In genomic region chr19:55143391-55144300, GRCm38 (mm10) we compare ENCODE assay signal across 11 mouse cellular contexts. TPM values are rescaled to one million over a fixed set of nuclear protein-coding genes. Genes with fewer than 3 reads are reported as not detected.
DNase-seq lines count a peak whose midpoint lies in the region; ATAC-seq and TF ChIP-seq lines count a peak whose summit lies in the region.
"Had no signal": no experiment of that assay in that cellular context is flagged by ENCODE, and none has a peak within 500 bp of the region (broad histone marks: within the 10 kb centered on the region; RNA-seq: fewer than 3 reads in every experiment).

No protein-coding gene starts in this region.

- ATAC-seq in embryonic facial prominence, embryonic 15.5 days (ENCODE audit: insufficient number of reproducible peaks, low FRiP score, low TSS enrichment, low read depth) = peak; percentile 66; the same call in 1 of the 2 replicates
- peak; percentile 88 for ATAC-seq in midbrain, embryonic 11.5 days (ENCODE audit: low FRiP score)

- H3K4me3 ChIP-seq in ES-Bruce4 (ENCODE audit: low read depth, low read length) (no peak overlapping the region), ES-E14 (ENCODE audit: insufficient read depth in 1 of 2, low read depth in 1 of 2, low read length in 2 of 2, poor library complexity in 1 of 2, severe bottlenecking in 1 of 2) (peak overlapping the region in 1 of 2 experiments; percentile 22; a peak in 1 of 4 replicates)
- no peak overlapping the region for H3K4me3 ChIP-seq in embryonic facial prominence, embryonic 15.5 days (replicated peaks)
- H3K4me3 ChIP-seq in midbrain, embryonic 11.5 days (ENCODE audit: low read depth, low read length) = no peak overlapping the region

- no peak for TF ChIP-seq EP300 in ES-Bruce4 (IDR thresholded peaks at IDR 0.05; ENCODE audit: insufficient read depth, low read depth, low read length)

- TF ChIP-seq CTCF in ES-Bruce4 (IDR thresholded peaks at IDR 0.05; ENCODE audit: low read depth, low read length) = no peak

- DNase-seq in ES-E14 (ENCODE audit: low read depth, low spot score) = peak; percentile 50
- peak; percentile 96 for DNase-seq in midbrain, embryonic 11.5 days (ENCODE audit: low spot score, missing footprints)
- DNase-seq in spleen, postnatal 10 days (ENCODE audit: low spot score in 2 of 2) = no peak
- no peak for DNase-seq in layer of hippocampus, adult 9-11 months
- no peak for DNase-seq in gastrocnemius, adult 18-20 months (ENCODE audit: low spot score)
- DNase-seq: kidney, adult 11 months; lung, postnatal 14 days; thymus, postnatal 4 days had no signal

- 17% methylated on average over 11 of the region's 11 CpGs for WGBS in embryonic facial prominence, embryonic 15.5 days
- 5% methylated on average over 11 of the region's 11 CpGs for WGBS in midbrain, embryonic 11.5 days

- no peak overlapping the region for H3K4me2 ChIP-seq in embryonic facial prominence, embryonic 15.5 days (replicated peaks)
- no peak overlapping the region for H3K4me2 ChIP-seq in midbrain, embryonic 11.5 days

- H3K4me1 ChIP-seq in ES-Bruce4 (ENCODE audit: control insufficient read depth, insufficient read depth, low read length) (peaks cover 2% of the 10 kb centered on the region), ES-E14 (ENCODE audit: control insufficient read depth in 2 of 2, insufficient read depth in 2 of 2, low read length in 2 of 2, poor library complexity in 1 of 2) (peaks cover 0 to 5% of the 10 kb centered on the region in 2 experiments; a peak in 1 of 4 replicates)
- H3K4me1 ChIP-seq in embryonic facial prominence, embryonic 15.5 days = peaks cover 14% of the 10 kb centered on the region
- H3K4me1 ChIP-seq in midbrain, embryonic 11.5 days (ENCODE audit: control insufficient read depth, insufficient read depth, low read length) = peaks cover 39% of the 10 kb centered on the region

- H3K9me3 ChIP-seq in ES-Bruce4 (replicated peaks; ENCODE audit: control insufficient read depth, insufficient read depth, low read length, poor library complexity, severe bottlenecking) = no peaks in the 10 kb centered on the region
- H3K9me3 ChIP-seq in ES-E14 (ENCODE audit: control insufficient read depth, insufficient read depth, low read depth, low read length) = no peaks in the 10 kb centered on the region
- H3K9me3 ChIP-seq in embryonic facial prominence, embryonic 15.5 days (replicated peaks) = no peaks in the 10 kb centered on the region
- no peaks in the 10 kb centered on the region for H3K9me3 ChIP-seq in midbrain, embryonic 11.5 days (ENCODE audit: control insufficient read depth, low read length)

- peak overlapping the region; percentile 22; the same call in 1 of the 2 replicates for H3K27ac ChIP-seq in ES-Bruce4 (ENCODE audit: insufficient read depth, low read length)
- H3K27ac ChIP-seq in ES-E14 (ENCODE audit: insufficient read depth, low read depth, low read length, poor library complexity, severe bottlenecking) = peak overlapping the region; percentile 29; the same call in 1 of the 2 replicates
- peak overlapping the region; percentile 58 for H3K27ac ChIP-seq in embryonic facial prominence, embryonic 15.5 days (replicated peaks)
- peak overlapping the region; percentile 97 for H3K27ac ChIP-seq in midbrain, embryonic 11.5 days (ENCODE audit: low read depth, low read length)

- in situ Hi-C loops in ES-E14 (cut with MboI; ENCODE audit: low sequenced_read_pairs in 2 of 2, unreplicated experiment in 2 of 2) = no loop called here

- H3K27me3 ChIP-seq in ES-Bruce4 (ENCODE audit: control insufficient read depth, insufficient read depth, low read length, poor library complexity, severe bottlenecking) = no peaks in the 10 kb centered on the region
- H3K27me3 ChIP-seq in embryonic facial prominence, embryonic 15.5 days = no peaks in the 10 kb centered on the region
- no peaks in the 10 kb centered on the region for H3K27me3 ChIP-seq in midbrain, embryonic 11.5 days (ENCODE audit: control insufficient read depth, insufficient read depth, low read length)

- H3K36me3 ChIP-seq in ES-Bruce4 (ENCODE audit: control insufficient read depth, insufficient read depth, low read length, poor library complexity, severe bottlenecking) (no peaks in the 10 kb centered on the region), ES-E14 (ENCODE audit: control insufficient read depth, insufficient read depth, low read length, poor library complexity, severe bottlenecking) (no peaks in the 10 kb centered on the region)
- H3K36me3 ChIP-seq in embryonic facial prominence, embryonic 15.5 days = no peaks in the 10 kb centered on the region
- H3K36me3 ChIP-seq in midbrain, embryonic 11.5 days (ENCODE audit: control insufficient read depth, insufficient read depth, low read length) = no peaks in the 10 kb centered on the region

- H3K9ac ChIP-seq in ES-Bruce4 (ENCODE audit: low read depth, poor library complexity, severe bottlenecking) (no peak overlapping the region), ES-E14 (ENCODE audit: insufficient read depth, low read depth, low read length, poor library complexity, severe bottlenecking) (no peak overlapping the region)
- H3K9ac ChIP-seq in embryonic facial prominence, embryonic 15.5 days = no peak overlapping the region
- H3K9ac ChIP-seq in midbrain, embryonic 11.5 days (ENCODE audit: low read length) = peak overlapping the region; percentile 54

- no peak for TF ChIP-seq POLR2A in ES-Bruce4 (IDR thresholded peaks at IDR 0.05; ENCODE audit: insufficient read depth, low read length)

TF ChIP-seq in ES-E14, 5 proteins besides CTCF, POLR2A, EP300 and RAD21:
- TF ChIP-seq HCFC1 (IDR thresholded peaks at IDR 0.05; ENCODE audit: borderline replicate concordance, insufficient read depth, low read length) = no peak
- TF ChIP-seq CHD2 (IDR thresholded peaks at IDR 0.05; ENCODE audit: low read depth, low read length) = no peak
- TF ChIP-seq MAFK (IDR thresholded peaks at IDR 0.05; ENCODE audit: insufficient read depth, low read depth, low read length) = no peak
- TF ChIP-seq ZNF384 (IDR thresholded peaks at IDR 0.05; ENCODE audit: low read depth, low read length) = no peak
- no peak for TF ChIP-seq ZC3H11A (IDR thresholded peaks at IDR 0.05; ENCODE audit: borderline replicate concordance, low read depth, low read length)

RNA-seq across cellular contexts. Expression of gene Gpam, which starts 16.6 kb away (rescaled TPM):
- 7.9 TPM in 2 replicates for polyA plus RNA-seq in ES-Bruce4 (2011; ENCODE audit: insufficient read depth, insufficient read length, low read depth, missing spikeins)
- total RNA-seq in ES-E14 (2012; rRNA removed) = 16.6 and 27.4 TPM in 2 replicates
- 12.7 and 13.7 TPM in 2 replicates for polyA plus RNA-seq in embryonic facial prominence, embryonic 15.5 days (2015; fragmentation: Nextera tagmentation; extraction: Ambion mirVana)
- 23.6 and 27.1 TPM in 2 replicates for polyA plus RNA-seq in midbrain, embryonic 11.5 days (2014; fragmentation: Nextera tagmentation; extraction: Ambion mirVana)
- 100 to 1,000 TPM in 1 of 2 experiments, 10 to 100 TPM in 1; 90.7 to 133 TPM for total RNA-seq in gastrocnemius, adult 18-20 months (2021)

RNA-seq across cellular contexts. Expression of gene Tectb, which starts 36.9 kb away (rescaled TPM):
- not detected in 2 replicates for polyA plus RNA-seq in ES-Bruce4 (2011; ENCODE audit: insufficient read depth, insufficient read length, low read depth, missing spikeins)
- total RNA-seq in ES-E14 (2012; rRNA removed) = not detected in 2 replicates
- polyA plus RNA-seq in embryonic facial prominence, embryonic 15.5 days (2015; fragmentation: Nextera tagmentation; extraction: Ambion mirVana) = 0.36 TPM in 1 of 2 replicates, not detected in the other
- polyA plus RNA-seq in midbrain, embryonic 11.5 days (2014; fragmentation: Nextera tagmentation; extraction: Ambion mirVana) = 0.05 TPM in 1 of 2 replicates, not detected in the other
- not detected for total RNA-seq in gastrocnemius, adult 18-20 months (2021)
- polyA plus RNA-seq: spleen, adult 2 months had no signal

Comparison
In these comparisons a context has a peak if more than half of its experiments do, and no peak if none do; other contexts are left out.
1. H3K27ac ChIP-seq: peak in every context shown above with its lines; median percentile 97 in midbrain, embryonic 11.5 days; 58 in embryonic facial prominence, embryonic 15.5 days; 29 in ES-E14; 22 in ES-Bruce4.
2. DNase-seq: peak in ES-E14 (single experiment) and midbrain, embryonic 11.5 days (single experiment); none in spleen, postnatal 10 days (0 of 2), layer of hippocampus, adult 9-11 months (single experiment) and gastrocnemius, adult 18-20 months (single experiment).